Mouse (Mus musculus) c-Kit-positive CD71-positive TER-119-negative erythroid progenitor cells, embryonic 14.5 days (primary cell): ENCODE data around the gene Slc35f6.
"Not testable (repeated sequence)": the region's sequence is repeated elsewhere in the genome, so short reads cannot be mapped to it uniquely, and the experiment has no call there.

ENCODE experiments used
- DNase-seq: peaks from one replicate; pipeline ENCODE4 v3.0.0-alpha.2; 2013; ENCODE audit warnings: low read depth

Gene Slc35f6

GRCm38 (mm10) chr5:30655526-30656195 is 7.9 kb downstream of the Slc35f6 start:
- no peak for DNase-seq

- no peak for DNase-seq
Measured at GRCm38 (mm10) chr5:30659042-30659441, 11.3 kb downstream of the Slc35f6 start.

DNA sequence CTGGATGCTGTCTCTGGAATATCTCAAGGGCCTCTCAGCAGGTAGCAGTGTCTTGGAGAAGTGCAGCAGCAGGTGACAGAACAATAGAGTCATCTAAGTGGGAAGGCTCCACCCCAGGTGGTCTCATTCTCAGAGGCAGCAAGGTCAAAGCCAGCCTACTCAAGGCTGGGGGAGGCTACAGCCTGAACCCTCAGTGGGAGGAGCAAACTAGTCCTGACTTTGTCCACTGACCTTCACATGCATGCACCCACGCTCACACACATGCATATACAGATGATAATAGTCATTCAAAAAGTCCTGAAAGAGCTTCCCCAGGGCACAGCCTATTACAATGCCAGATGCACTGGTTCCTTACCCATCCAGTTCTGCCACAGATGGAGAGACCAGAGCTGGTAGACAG is 12.5 kb downstream of the Slc35f6 start:
- DNase-seq = no peak

GRCm38 (mm10) chr5:30660813-30661212 is 13.1 kb downstream of the Slc35f6 start:
- DNase-seq = no peak

DNA sequence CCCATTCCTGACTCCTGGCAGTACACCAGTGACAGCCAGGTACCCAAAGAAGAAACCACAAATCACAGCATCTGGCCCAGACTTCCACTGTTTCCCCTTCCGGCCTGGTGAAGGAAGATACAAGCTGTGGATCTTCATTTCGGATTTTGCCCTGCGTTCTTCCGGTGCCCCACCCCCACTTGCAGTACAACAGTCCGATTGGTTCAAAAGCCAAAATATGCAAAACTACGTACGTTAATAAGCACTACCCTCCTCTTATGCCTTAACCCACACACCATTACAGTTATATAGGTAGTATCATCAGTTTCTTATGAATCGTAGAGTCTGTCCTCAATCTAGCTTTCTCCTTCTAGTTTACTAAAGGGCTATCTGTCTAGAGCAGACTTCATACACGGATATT is 17.6 kb downstream of the Slc35f6 start:
- DNase-seq = no peak

GRCm38 (mm10) chr5:30665968-30666367 is 18.2 kb downstream of the Slc35f6 start:
- DNase-seq = no peak

DNA sequence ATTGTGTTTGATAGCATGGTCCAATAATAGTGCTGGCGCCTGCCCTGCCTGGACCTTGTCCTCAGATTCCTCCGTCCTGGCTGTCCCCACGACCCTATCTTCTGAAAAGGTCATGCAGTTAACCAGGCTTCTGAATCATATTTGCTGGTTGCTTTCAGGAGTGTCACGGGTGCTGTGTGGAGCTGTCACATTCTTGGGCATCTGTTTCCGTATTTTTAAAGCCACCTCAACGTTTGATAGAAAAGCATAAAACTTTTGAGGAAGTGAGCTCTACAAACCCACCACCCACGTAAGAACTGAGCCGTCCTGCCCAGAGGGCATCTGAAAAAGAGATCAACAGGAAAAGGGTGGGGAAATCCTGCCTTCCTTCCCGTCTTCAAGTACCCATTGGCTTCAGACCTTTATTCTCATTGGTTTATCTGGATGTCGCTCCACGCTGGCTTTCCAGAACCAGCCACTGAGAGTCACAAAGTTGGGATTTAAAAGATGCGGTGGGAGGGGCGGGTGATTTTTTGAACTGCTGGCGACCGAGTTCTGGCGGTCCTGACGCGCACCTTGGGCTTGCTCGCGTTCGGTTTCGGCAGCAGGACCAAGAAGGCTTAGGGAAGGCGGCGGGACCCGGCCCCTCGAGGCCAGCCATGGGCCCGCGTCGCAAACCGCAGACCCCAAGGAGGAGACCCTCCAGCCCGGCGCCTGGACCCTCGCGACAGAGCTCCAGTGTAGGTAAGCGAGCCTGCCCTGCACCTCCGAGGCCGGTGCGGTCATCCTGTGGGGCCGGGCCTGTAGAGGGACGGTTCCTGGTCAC is 18.9 kb downstream of the Slc35f6 start, which contains the start of gene Cenpa:
Gene Cenpa (plus strand): TSS at position 387 of the 805 bp plus-strand sequence.
- peak; percentile 95 for DNase-seq

DNA sequence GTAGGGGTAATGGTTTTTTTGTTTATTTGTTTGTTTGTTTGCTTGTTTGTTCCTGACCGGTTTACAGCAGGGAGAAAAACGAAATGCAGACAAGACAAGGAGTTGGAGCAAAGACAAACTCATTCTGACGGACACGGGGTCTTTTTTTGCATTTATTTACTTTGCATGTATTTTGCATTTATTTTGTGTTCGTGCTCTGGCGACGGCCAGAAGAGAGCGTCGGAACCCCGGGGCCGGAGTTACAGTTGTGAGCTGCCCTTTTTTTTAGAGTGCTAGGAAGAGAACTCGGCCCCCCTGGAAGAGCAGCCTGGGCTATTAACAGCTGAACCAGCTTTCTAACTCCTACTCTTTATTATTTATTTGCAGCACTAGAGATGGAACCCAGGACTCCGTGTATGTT is 19.5 kb downstream of the Slc35f6 start:
- no peak for DNase-seq

DNA sequence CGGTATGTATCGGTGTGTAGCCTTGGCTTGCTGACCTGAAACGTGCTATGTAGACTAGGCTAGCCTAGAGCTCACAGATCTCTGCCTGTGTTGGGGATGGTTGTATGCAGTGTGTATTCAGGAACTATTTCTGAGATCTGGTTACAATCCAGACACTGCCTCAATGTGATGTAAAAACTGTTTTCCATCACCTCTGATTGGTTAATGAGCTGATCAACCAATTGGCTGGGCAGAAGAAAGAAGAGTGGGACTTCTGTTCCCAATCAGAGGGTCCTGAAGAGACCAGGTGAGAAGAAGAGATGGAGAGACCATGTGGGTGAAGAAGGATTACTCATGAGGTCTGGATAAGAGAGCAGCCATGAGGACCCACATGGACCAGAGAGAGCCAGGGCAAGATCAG is 20.0 kb downstream of the Slc35f6 start:
- no peak for DNase-seq

GRCm38 (mm10) chr5:30668637-30669495 is 21.1 kb downstream of the Slc35f6 start:
- DNase-seq = no peak

DNA sequence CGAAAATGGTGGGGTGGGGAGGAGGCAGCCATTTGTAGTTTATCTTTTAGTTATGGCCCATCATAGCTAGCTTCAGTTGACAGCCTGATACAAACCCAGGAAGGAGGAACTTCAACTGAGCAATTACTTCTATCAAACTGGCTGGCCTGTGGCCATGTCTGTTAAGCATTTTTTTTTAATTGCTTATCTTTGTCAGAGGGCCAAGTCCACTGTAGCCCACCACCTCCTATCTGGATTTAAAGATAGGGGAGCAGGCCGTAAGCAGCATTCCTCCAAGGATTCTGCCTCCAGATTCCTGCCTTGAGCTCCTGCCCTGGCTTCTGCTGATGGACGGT is 21.7 kb downstream of the Slc35f6 start:
- no peak for DNase-seq

- no peak for DNase-seq
Measured at GRCm38 (mm10) chr5:30670091-30670490, 22.4 kb downstream of the Slc35f6 start.

DNA sequence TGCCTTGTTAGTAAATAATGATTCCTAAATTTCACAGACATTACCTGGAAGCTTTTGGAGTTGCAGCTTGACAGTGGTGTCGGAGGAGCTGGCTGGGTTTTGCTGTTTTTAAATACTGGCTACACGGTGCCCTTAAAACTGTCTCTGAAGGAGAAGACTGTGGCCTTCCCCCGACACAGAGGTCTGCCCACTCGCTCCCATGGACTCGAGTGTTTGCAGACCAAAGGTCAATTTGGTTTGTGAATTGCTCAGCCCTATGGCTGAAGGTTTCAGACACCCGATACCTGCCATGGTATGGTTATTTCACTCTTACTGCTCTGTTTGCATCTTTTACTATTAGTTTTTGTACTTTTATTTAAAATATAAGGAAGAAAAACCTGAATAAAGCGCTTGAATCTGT is 26.3 kb downstream of the Slc35f6 start:
- no peak for DNase-seq

DNA sequence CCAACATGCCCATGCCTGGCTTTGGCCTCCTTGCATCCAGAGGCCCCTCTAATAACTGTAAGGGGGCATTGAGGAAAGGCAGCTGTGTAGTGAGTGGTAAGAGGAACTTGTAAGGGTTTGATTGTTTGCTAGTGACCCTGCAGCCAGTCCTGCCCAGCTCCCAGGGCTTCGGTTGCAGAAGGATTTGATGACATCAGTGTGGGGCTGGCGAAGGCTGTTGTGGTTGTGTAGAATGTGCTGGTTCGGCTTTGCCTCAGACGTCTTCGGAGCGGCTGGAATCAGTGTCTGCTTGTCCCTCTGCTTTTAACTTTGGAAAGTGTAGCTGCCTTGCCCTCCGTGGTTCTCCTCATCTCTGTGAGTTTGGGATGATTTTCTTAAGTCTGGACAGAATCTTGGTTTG is 29.1 kb downstream of the Slc35f6 start:
- DNase-seq = no peak

DNA sequence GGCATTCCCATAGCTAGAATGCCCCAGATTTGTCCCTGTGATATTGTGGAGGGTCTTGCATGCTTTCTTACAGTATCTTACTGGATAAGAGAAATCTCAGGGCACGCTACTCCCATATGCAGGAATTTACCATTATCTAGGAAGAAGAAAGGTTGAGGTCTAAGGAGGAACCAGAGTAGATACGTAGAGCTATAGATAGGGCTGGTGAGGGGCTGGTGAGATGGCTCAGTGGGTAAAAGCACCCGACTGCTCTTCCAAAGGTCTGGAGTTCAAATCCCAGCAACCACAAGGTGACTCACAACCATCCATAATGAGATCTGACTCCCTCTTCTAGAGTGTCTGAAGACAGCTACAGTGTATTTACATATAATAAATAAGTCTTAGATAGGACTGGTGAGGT is 30.3 kb downstream of the Slc35f6 start:
- not testable (repeated sequence) for DNase-seq

- DNase-seq = no peak
Measured at GRCm38 (mm10) chr5:30678722-30679296, 31.1 kb downstream of the Slc35f6 start.

DNA sequence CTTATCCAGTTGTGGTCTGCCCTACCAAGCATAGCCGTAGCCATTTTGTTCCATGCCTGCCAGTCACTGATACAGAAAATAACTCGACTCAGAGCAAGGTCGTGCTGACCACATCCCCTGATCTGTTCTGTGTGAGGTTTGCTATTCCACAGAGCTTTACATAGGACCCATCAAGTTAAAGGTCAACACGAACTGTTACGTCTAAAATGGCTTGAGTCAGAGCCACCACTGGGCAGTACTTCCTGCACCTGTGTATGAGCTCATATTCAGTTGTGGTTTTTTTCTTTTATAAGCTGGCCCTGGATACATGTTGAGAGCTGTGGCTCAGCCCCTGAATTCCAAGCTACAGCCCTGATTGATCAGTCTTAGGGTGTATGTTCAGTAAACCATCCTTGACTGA is 31.9 kb downstream of the Slc35f6 start:
- no peak for DNase-seq

- DNase-seq = no peak
Measured at GRCm38 (mm10) chr5:30681970-30682369, 34.2 kb downstream of the Slc35f6 start.

- DNase-seq = no peak
Measured at GRCm38 (mm10) chr5:30682967-30683600, 35.4 kb downstream of the Slc35f6 start.

- no peak for DNase-seq
Measured at GRCm38 (mm10) chr5:30683993-30684392, 36.3 kb downstream of the Slc35f6 start.

DNA sequence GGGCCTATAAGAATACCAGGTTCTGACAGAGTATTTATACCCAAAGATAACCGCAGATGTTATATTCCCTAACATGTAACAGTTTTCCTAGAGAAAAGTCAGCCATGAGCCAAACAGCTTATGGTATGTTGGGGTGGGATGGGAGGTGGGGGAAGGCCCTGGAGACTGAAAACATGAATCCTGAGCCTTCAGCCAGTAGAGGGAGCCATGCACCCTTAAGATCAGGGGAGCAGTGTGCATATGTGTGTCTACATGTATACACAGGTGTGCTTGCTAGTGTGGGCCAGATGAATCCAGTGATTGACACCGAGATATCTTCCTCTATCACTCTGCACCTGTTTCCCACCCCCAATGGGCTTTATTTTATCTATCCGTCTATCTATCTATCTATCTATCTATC is 39.0 kb downstream of the Slc35f6 start:
- no peak for DNase-seq
